Mouse (Mus musculus) stomach, postnatal 0 days (tissue): Measurements from ENCODE around the gene Fgf14. TPM values are rescaled to one million over a fixed set of nuclear protein-coding genes. Genes with fewer than 3 reads are reported as not detected.
"Not testable (repeated sequence)": the region's sequence is repeated elsewhere in the genome, so short reads cannot be mapped to it uniquely, and the experiment has no call there.

Source experiments
- ATAC-seq: fragments of 200-750 bp; cut with Nextera tagmentation; 2 replicates; pipeline ENCODE4 v1.8.0; 2017; ENCODE audit not compliant: low FRiP score, low TSS enrichment
- DNase-seq: peaks from one replicate; pipeline ENCODE4 v3.0.0-alpha.2; 2016; ENCODE audit warnings: low spot score
- H3K27ac ChIP-seq: fragments of 300-500 bp; sonication (generic); replicated peaks from 2 replicates; pipeline ENCODE4 v1.5.1; 2014; ENCODE audit warnings: mild to moderate bottlenecking, control low read depth
- H3K27me3 ChIP-seq: fragments of 300-500 bp; sonication (generic); 2 replicates; pipeline ENCODE4 v1.6.1; 2014; ENCODE audit warnings: low read length; ENCODE audit not compliant: control insufficient read depth, insufficient read depth
- H3K36me3 ChIP-seq: fragments of 300-500 bp; sonication (generic); 2 replicates; pipeline ENCODE4 v1.6.1; 2014; ENCODE audit warnings: low read length, mixed read lengths; ENCODE audit not compliant: control insufficient read depth, insufficient read depth
- H3K4me1 ChIP-seq: fragments of 300-500 bp; sonication (generic); replicated peaks from 2 replicates; pipeline ENCODE4 v1.6.1; 2014; ENCODE audit warnings: antibody characterized with exemption; ENCODE audit not compliant: control insufficient read depth, insufficient read depth
- H3K4me2 ChIP-seq: fragments of 300-500 bp; sonication (generic); replicated peaks from 2 replicates; pipeline ENCODE4 v1.6.1; 2014; ENCODE audit warnings: low read depth, mild to moderate bottlenecking, control low read depth, moderate library complexity
- H3K4me3 ChIP-seq: fragments of 300-500 bp; sonication (generic); 2 replicates; pipeline ENCODE4 v1.5.1; 2014; ENCODE audit warnings: low read depth, low read length, control low read depth
- H3K9ac ChIP-seq: fragments of 300-500 bp; sonication (generic); 2 replicates; pipeline ENCODE4 v1.6.1; 2014; ENCODE audit warnings: mild to moderate bottlenecking, low read length, control low read depth, mixed read lengths
- H3K9me3 ChIP-seq: fragments of 300-500 bp; sonication (generic); 2 replicates; pipeline ENCODE4 v1.6.1; 2016; ENCODE audit warnings: low read length; ENCODE audit not compliant: control insufficient read depth
- CTCF ChIP-seq: IDR thresholded peaks from 2 replicates; pipeline ENCODE4 v1.5.1; 2016; ENCODE audit warnings: antibody characterized with exemption, low read depth, mild to moderate bottlenecking, moderate library complexity
- EP300 ChIP-seq: optimal IDR thresholded peaks from 2 replicates; pipeline ENCODE3; 2016; ENCODE audit warnings: antibody characterized with exemption
- WGBS: fragments of 180-500 bp; shearing (Covaris S2); extraction: QIAGEN DNeasy Blood & Tissue Kit; methylation state at CpG from one replicate; pipeline ENCODE4 v1.1.7; 2014; 5-methylcytosine and 5-hydroxymethylcytosine counted together
- polyA plus RNA-seq: library from polyadenylated mRNA; unstranded; fragments of >200 nt; fragmentation: Nextera tagmentation; extraction: Ambion mirVana; gene quantifications from 2 replicates; pipeline ENCODE4 v1.2.1, GENCODE M21; 2015

Gene Fgf14
- polyA plus RNA-seq, 1 experiment from 2014 or later = 1.3 TPM

GRCm38 (mm10) chr14:124037434-124037833, 639.5 kb downstream of the Fgf14 start:
- no peaks in the 10 kb centered on the region for H3K27me3 ChIP-seq
- no peak for ATAC-seq
- H3K27ac ChIP-seq = no peak overlapping the region
- H3K36me3 ChIP-seq = no peaks in the 10 kb centered on the region
- H3K9me3 ChIP-seq = no peaks in the 10 kb centered on the region
- 77% methylated on average over 4 of the region's 4 CpGs for WGBS
- no peak overlapping the region for H3K4me2 ChIP-seq
- no peak overlapping the region for H3K9ac ChIP-seq
- no peak for DNase-seq
- H3K4me3 ChIP-seq = no peak overlapping the region
- no peaks in the 10 kb centered on the region for H3K4me1 ChIP-seq
- no peak for TF ChIP-seq CTCF
- no peak for TF ChIP-seq EP300

GRCm38 (mm10) chr14:124036575-124037205, 640.2 kb downstream of the Fgf14 start:
- Histone ChIP-seq H3K27me3 (no peaks in the 10 kb centered on the region), H3K4me2 (no peak overlapping the region), H3K27ac (no peak overlapping the region), H3K4me1 (no peaks in the 10 kb centered on the region), H3K36me3 (no peaks in the 10 kb centered on the region), H3K9me3 (no peaks in the 10 kb centered on the region), H3K4me3 (no peak overlapping the region), H3K9ac (no peak overlapping the region)
- no peak for DNase-seq
- TF ChIP-seq CTCF (no peak), EP300 (no peak)
- ATAC-seq = no peak
- 40% methylated on average over 1 of the region's 1 CpGs for WGBS

DNA sequence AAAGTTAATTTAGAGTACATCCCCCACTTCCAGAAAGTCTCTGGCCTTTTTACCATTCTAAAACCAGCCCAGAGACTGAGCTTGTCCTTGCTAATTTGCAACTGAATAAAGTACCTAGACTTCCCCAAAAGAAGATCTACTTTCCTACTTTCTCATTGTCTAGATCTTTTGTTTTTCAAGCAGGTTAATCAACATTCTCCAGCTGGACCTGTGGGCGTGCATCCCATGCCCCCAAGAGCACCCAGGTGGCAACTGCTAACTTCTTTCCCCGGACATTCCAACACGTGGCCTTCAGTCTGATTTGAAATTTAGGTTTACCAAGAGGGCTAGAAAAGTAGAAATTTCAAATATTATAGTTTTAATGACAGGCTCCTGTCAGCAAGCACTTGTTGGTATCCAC, 643.6 kb downstream of the Fgf14 start:
- H3K9ac ChIP-seq, ATAC-seq, H3K36me3 ChIP-seq, DNase-seq, H3K27ac ChIP-seq, H3K4me1 ChIP-seq, H3K27me3 ChIP-seq, H3K9me3 ChIP-seq, H3K4me3 ChIP-seq, H3K4me2 ChIP-seq: not testable (repeated sequence)
- WGBS = 60% methylated on average over 3 of the region's 3 CpGs

DNA sequence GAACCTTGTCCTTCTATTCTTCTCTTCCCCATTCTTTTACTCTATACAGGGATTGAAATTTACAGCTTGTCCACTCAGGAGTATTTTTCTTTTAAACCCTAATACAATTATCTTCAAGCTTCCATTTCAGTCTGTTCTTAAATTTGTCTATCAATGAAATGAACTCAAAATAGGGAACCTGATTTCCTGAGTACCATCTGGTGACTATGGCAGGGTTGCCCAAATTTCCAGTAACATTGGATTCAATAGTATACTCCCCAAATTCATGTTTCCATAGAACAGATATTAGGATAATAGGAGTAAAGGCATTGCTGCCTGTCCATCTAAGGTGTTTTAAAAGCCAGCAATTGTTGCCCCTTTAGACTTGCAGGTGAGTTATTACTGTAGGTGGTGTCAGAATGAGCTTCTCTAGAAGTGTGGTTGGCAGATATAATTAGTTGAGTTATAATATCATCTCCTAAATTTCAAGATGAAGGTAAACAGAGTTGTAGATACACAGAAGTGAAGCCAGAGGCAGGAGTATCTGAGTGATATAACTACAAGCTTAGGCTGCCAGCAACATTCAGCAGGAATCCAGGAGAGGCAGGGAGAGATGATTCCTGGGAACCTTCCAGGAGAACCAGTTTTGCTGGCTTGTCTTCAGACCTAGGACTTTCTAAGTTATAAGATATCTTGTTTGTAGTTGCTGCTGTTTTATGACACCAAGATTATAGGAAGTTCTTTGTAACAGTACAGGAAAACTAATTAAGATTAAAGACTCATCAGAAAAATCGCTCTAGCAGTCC, 648.8 kb downstream of the Fgf14 start:
- DNase-seq (no peak), ATAC-seq (no peak)
- WGBS = 64% methylated on average over 1 of the region's 1 CpGs

GRCm38 (mm10) chr14:123990591-123991195, 686.2 kb downstream of the Fgf14 start:
- Histone ChIP-seq H3K9ac (no peak overlapping the region), H3K27me3 (no peaks in the 10 kb centered on the region), H3K9me3 (no peaks in the 10 kb centered on the region), H3K4me3 (no peak overlapping the region), H3K27ac (no peak overlapping the region), H3K4me2 (no peak overlapping the region), H3K4me1 (no peaks in the 10 kb centered on the region), H3K36me3 (no peaks in the 10 kb centered on the region)
- DNase-seq (no peak), ATAC-seq (no peak)
- TF ChIP-seq EP300 (no peak), CTCF (no peak)
- WGBS = 68% methylated on average over 2 of the region's 2 CpGs

More for the DNA sequence above, 648.8 kb downstream of the Fgf14 start:
- Histone ChIP-seq H3K4me3 (no peak overlapping the region), H3K36me3 (no peaks in the 10 kb centered on the region), H3K27me3 (no peaks in the 10 kb centered on the region), H3K4me2 (no peak overlapping the region), H3K27ac (no peak overlapping the region), H3K4me1 (no peaks in the 10 kb centered on the region), H3K9ac (no peak overlapping the region), H3K9me3 (no peaks in the 10 kb centered on the region)
- no peak for TF ChIP-seq CTCF
- TF ChIP-seq EP300 = no peak

GRCm38 (mm10) chr14:123967996-123968395, 708.9 kb downstream of the Fgf14 start:
- TF ChIP-seq EP300 (no peak), CTCF (no peak)
- Histone ChIP-seq H3K4me1 (no peaks in the 10 kb centered on the region), H3K36me3 (no peaks in the 10 kb centered on the region), H3K4me3 (no peak overlapping the region), H3K4me2 (no peak overlapping the region), H3K9me3 (no peaks in the 10 kb centered on the region), H3K27me3 (no peaks in the 10 kb centered on the region), H3K27ac (no peak overlapping the region), H3K9ac (no peak overlapping the region)
- DNase-seq = no peak
- 61% methylated on average over 6 of the region's 6 CpGs for WGBS
- ATAC-seq = no peak
